Mouse (Mus musculus) ovary, postnatal 14 days (tissue): ENCODE results near the gene Gtf3c1.

Experiments used
- DNase-seq: peaks from one replicate; pipeline ENCODE4 v3.0.0; 2022; ENCODE audit warnings: low spot score

The Gtf3c1 gene

GRCm38 (mm10) chr7:125618016-125618415 is 89.6 kb downstream of the Gtf3c1 start:
- no peak for DNase-seq

- no peak for DNase-seq
Measured at GRCm38 (mm10) chr7:125615453-125615852, 92.1 kb downstream of the Gtf3c1 start.

- no peak for DNase-seq
Measured at GRCm38 (mm10) chr7:125613579-125613978, 94.0 kb downstream of the Gtf3c1 start.

- no peak for DNase-seq
Measured at GRCm38 (mm10) chr7:125608183-125608688, 99.3 kb downstream of the Gtf3c1 start.

- DNase-seq = no peak
Measured at GRCm38 (mm10) chr7:125607384-125608182, 100.0 kb downstream of the Gtf3c1 start.

- no peak for DNase-seq
Measured at GRCm38 (mm10) chr7:125606265-125607164, 101.1 kb downstream of the Gtf3c1 start.

GRCm38 (mm10) chr7:125605725-125606139 is 101.8 kb downstream of the Gtf3c1 start:
- DNase-seq = no peak

GRCm38 (mm10) chr7:125604362-125605319 is 102.9 kb downstream of the Gtf3c1 start:
- DNase-seq = no peak

- DNase-seq = no peak
Measured at GRCm38 (mm10) chr7:125603185-125603631, 104.4 kb downstream of the Gtf3c1 start, which contains the start of gene Il21r. TSS of gene Il21r (plus strand) at chr7:125603429.

- DNase-seq = no peak
Measured at GRCm38 (mm10) chr7:125601821-125602448, 105.6 kb downstream of the Gtf3c1 start.

GRCm38 (mm10) chr7:125601280-125601670 is 106.3 kb downstream of the Gtf3c1 start:
- no peak for DNase-seq

GRCm38 (mm10) chr7:125600612-125601279 is 106.8 kb downstream of the Gtf3c1 start:
- DNase-seq = no peak

GRCm38 (mm10) chr7:125600136-125600535 is 107.4 kb downstream of the Gtf3c1 start:
- DNase-seq = no peak

GRCm38 (mm10) chr7:125599373-125599973 is 108.1 kb downstream of the Gtf3c1 start:
- DNase-seq = no peak

- no peak for DNase-seq
Measured at GRCm38 (mm10) chr7:125597516-125598347, 109.8 kb downstream of the Gtf3c1 start.

- no peak for DNase-seq
Measured at GRCm38 (mm10) chr7:125597083-125597482, 110.5 kb downstream of the Gtf3c1 start.

GRCm38 (mm10) chr7:125596406-125596805 is 111.2 kb downstream of the Gtf3c1 start:
- no peak for DNase-seq

- DNase-seq = no peak
Measured at GRCm38 (mm10) chr7:125593831-125594230, 113.7 kb downstream of the Gtf3c1 start.
